Mouse (Mus musculus): Measurements from ENCODE around the gene Mpdu1. TPM values are rescaled to one million over a fixed set of nuclear protein-coding genes. Genes with fewer than 3 reads are reported as not detected.
"Not testable (repeated sequence)": the region's sequence is repeated elsewhere in the genome, so short reads cannot be mapped to it uniquely, and the experiment has no call there.

Mpdu1 gene
- total RNA-seq, 2 experiments from 2014 or later: 114 to 116 TPM

DNA sequence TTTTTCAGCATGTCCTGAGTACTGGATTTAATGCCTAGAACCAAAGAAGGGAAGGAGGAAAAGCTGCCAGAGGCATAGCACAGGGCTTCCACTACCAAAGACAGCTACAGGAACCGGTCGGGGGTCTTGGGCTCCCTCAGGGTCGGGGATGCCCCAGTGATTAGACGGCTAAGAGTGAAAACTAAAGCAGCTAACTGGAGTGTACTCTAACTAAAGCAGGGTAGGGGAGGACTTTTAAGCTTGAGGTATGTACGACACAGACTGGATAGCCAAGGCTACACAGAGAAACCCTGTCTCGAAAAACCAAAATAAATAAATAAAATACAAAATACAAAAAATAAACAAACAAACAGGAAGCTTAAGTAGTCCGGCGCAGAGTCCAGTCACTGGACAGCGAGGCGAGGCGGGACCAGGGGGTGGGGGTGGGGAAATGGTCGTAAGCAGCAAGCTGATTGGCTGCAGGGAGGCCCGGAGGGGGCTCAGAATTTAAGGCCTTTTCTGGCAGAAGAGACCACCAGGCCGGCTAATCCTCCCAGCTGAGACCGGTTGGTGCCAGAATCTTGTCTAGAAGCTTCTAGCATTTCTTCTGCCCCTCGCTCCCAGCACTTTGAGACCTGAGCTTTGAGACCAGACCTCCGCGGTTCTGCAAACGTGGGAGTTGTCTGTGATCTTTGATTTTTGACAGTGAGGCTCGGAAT, 40.7 kb downstream of the Mpdu1 start, which contains the start of gene Sat2:
TSS of gene Sat2 (plus strand) at position 454 of the 698 bp plus-strand sequence.
- DNase-seq: peak; percentile 74

DNA sequence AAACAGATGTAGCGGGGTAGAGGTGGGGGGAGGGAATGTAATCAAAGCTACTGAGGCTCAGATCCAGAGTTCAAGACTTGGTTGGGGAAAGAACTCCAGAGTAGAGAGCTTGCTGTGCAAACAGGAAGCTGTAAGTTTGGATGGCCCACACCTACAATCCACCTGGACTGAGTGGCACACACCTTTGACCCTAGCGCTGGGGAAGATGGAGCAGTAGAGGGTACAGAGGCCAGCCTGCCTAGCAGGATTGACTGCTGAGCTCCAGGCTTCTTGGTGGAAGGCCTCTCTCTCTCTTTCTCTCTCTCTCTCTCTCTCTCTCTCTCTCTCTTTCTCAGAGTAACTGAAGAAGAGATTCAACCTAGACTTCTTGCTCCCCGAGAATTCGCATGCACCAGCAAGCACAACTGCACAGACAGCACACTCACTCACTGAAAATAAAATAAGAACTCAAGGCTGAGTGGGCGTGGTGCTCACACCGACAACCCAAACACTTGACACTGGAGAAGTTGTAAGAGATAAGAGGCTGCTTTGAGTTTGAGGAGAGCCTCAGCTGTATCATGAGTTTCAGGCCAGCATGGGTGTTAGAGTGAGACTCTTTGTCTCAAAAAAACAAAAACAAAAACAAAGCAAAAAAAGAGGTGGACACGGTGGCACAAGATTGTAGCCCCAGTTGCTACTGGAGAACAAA, 41.9 kb downstream of the Mpdu1 start:
- DNase-seq: no peak

DNA sequence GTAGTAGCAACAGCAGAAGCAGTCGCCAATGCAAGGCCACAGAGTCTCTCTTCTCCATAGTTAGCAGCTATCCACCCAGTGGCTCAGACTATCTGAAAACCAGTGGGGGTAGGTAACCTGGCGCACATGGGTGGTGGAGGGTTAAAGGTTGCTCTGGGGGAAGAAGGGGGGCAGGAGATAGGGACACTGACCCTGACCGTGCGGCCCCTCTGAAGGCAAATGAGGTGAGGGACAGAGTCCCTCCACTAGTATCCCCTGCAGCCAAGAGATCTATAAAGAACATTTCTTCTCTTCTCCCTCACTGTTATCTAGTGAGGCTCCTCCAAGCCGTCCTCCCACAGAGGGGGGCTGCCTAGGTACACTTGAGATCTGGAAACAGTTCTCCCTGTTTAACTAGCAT, 44.6 kb downstream of the Mpdu1 start, which contains the start of gene Shbg:
TSS of gene Shbg (minus strand) at position 101 of the 400 bp plus-strand sequence.
- DNase-seq: no peak

DNA sequence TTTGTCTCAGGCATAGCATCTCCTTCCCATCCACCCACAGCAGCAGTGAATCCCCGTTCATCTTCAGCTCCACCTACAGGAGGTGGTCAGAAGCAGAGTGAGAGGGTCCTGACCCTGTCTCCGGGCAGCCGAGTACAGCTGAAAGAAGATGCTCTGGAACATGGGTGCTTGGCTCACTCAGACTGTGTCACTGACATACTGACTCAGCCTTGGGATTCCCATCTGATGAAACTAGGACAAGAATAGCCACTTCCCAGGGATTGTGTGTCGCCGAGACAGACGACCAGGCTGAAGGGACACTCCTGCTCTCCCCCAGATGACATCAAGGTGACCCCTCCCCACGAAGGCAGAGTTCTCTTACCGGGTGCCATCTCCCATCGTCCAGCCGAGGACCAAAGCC, 45.7 kb downstream of the Mpdu1 start:
- no peak for DNase-seq

GRCm38 (mm10) chr11:69614257-69614588, 48.2 kb downstream of the Mpdu1 start:
- DNase-seq: not testable (repeated sequence)

GRCm38 (mm10) chr11:69613553-69614256, 48.7 kb downstream of the Mpdu1 start:
- DNase-seq: peak; percentile 93

DNA sequence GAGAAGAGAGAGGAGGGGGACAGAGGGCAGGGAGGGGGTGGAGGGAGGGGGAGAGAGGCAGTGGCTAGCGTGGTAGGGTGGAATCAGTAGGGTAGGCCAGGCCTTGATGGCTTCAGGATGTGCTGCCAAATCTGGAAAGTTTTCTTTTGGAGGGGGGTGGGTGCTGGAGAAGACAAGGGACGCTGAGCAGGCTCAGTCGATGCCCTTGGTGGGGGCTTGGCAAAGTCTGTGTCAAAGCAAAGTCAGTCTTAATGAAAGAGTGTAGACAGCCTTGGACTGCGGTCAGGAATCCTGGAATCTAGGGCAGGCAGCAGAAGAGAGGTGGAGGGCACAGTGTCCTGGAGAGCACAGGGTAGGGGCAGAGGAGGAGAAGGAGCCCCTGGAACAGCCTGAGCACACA, 51.5 kb downstream of the Mpdu1 start:
- no peak for DNase-seq

- DNase-seq: no peak
Measured at GRCm38 (mm10) chr11:69609416-69609815, 53.0 kb downstream of the Mpdu1 start.

DNA sequence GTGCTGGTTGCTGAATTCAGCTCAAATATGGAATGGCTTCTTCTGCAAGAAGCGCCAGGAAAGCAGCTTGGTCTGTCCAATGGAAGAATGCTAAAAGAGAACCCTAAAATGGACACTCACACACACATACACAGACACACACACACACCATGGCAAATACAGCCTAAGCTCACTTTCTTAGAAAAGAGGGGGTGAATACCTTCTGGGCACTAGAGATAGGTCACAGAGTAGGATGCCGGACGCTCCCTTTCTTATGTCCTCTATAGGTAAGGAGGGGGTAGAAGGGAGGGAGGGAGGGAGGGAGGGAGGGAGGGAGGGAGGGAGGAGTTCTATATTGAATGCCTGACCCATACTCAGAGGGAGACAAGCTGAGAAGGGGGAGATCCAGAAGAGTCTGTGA, 53.9 kb downstream of the Mpdu1 start:
- DNase-seq: no peak

DNA sequence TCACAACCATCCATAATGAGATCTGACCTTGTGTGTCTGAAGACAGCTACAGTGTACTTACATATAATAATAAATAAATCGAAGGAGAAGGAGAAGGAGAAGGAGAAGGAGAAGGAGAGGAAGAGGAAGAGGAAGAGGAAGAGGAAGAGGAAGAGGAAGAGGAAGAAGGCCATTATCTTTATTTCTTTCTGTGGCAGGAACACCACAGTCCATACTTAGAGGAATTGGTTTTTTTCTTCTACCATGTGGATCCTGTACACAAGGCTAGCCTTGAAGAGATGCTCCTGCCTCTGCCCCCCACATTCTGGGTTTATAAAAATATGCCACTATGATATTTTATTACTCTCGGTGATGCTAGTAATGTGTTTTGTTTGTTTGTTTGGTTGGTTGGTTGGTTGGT, 55.6 kb downstream of the Mpdu1 start:
- DNase-seq: no peak

Small RNA genes lying within 50 kb of the gene (microRNA-seq; reads per million reads assigned to microRNA genes)
- gene Mir1934 (7.8 reads per million, percentile 10 among the genes with 10 or more reads in this experiment), gene Mir467f (not detected)

Other genes with a start within 250 kb of the Mpdu1 start
- 10 to 100 TPM; 49.0 to 53.4 TPM for gene Kdm6b, start 249.0 kb downstream of the Mpdu1 start, total RNA-seq (2021)
- gene Dnah2, start 113.5 kb downstream of the Mpdu1 start, total RNA-seq (2021): under 1 TPM; 0.30 TPM
- 1 to 10 TPM; 2.2 to 3.8 TPM for gene Efnb3, start 102.4 kb downstream of the Mpdu1 start, total RNA-seq (2021)
- gene Wrap53, start 82.4 kb downstream of the Mpdu1 start, total RNA-seq (2021): 10 to 100 TPM in 1 of 2 experiments, 1 to 10 TPM in 1; 8.1 to 12.5 TPM
- 10 to 100 TPM; 59.9 to 75.9 TPM for gene Trp53, start 82.3 kb downstream of the Mpdu1 start, total RNA-seq (2021)
- 10 to 100 TPM; 38.6 to 52.9 TPM for gene Atp1b2, start 56.7 kb downstream of the Mpdu1 start, total RNA-seq (2021)
- under 1 TPM; 0.27 to 0.36 TPM for gene Shbg, start 44.7 kb downstream of the Mpdu1 start, total RNA-seq (2021)
- 10 to 100 TPM in 1 of 2 experiments, 1 to 10 TPM in 1; 9.2 to 10.1 TPM for gene Sat2, start 40.6 kb downstream of the Mpdu1 start, total RNA-seq (2021)
- 10 to 100 TPM; 61.9 to 80.2 TPM for gene Fxr2, start 29.7 kb downstream of the Mpdu1 start, total RNA-seq (2021)
- not detected for gene Sox15, start 7.3 kb downstream of the Mpdu1 start, total RNA-seq (2021)
- gene Cd68, start 3.5 kb upstream of the Mpdu1 start, total RNA-seq (2021): 10 to 100 TPM in 1 of 2 experiments, 1 to 10 TPM in 1; 9.8 to 12.0 TPM
- gene Eif4a1, start 9.8 kb upstream of the Mpdu1 start, total RNA-seq (2021): 100 to 1,000 TPM; 598 to 631 TPM
- gene Senp3, start 19.4 kb upstream of the Mpdu1 start, total RNA-seq (2021): 10 to 100 TPM; 62.6 to 76.3 TPM
- gene Tnfsf13, start 23.1 kb upstream of the Mpdu1 start, total RNA-seq (2021): 1 to 10 TPM; 2.0 to 5.0 TPM
- 10 to 100 TPM; 18.1 to 19.2 TPM for gene Tnfsf12, start 33.2 kb upstream of the Mpdu1 start, total RNA-seq (2021)
- 1 to 10 TPM; 4.2 to 5.1 TPM for gene Tnfsfm13, start 33.5 kb upstream of the Mpdu1 start, total RNA-seq (2021)
- gene Polr2a, start 96.0 kb upstream of the Mpdu1 start, total RNA-seq (2021): 10 to 100 TPM; 53.9 to 67.5 TPM
- gene Slc35g3, start 99.3 kb upstream of the Mpdu1 start, total RNA-seq (2021): not detected
- 10 to 100 TPM; 35.5 to 41.2 TPM for gene Zbtb4, start 103.3 kb upstream of the Mpdu1 start, total RNA-seq (2021)
- gene Chrnb1, start 133.3 kb upstream of the Mpdu1 start, total RNA-seq (2021): 1 to 10 TPM; 2.3 to 7.9 TPM
- 1 to 10 TPM; 2.4 to 3.8 TPM for gene Fgf11, start 139.2 kb upstream of the Mpdu1 start, total RNA-seq (2021)
- 1 to 10 TPM; 1.0 TPM for gene Tmem102, start 143.0 kb upstream of the Mpdu1 start, total RNA-seq (2021)
- gene Gm39566, start 152.7 kb upstream of the Mpdu1 start, total RNA-seq (2021): not detected
- gene Spem2, start 155.8 kb upstream of the Mpdu1 start, total RNA-seq (2021): not detected
- gene Spem1, start 159.5 kb upstream of the Mpdu1 start, total RNA-seq (2021): not detected
- gene Nlgn2, start 175.1 kb upstream of the Mpdu1 start, total RNA-seq (2021): 10 to 100 TPM; 17.3 to 23.5 TPM
- gene Tmem256, start 175.9 kb upstream of the Mpdu1 start, total RNA-seq (2021): 100 to 1,000 TPM; 137 to 145 TPM
- 10 to 100 TPM; 49.2 to 59.2 TPM for gene Plscr3, start 183.7 kb upstream of the Mpdu1 start, total RNA-seq (2021)
- under 1 TPM; 0.12 to 0.24 TPM for gene Tnk1, start 196.1 kb upstream of the Mpdu1 start, total RNA-seq (2021)
- gene Tmem95, start 215.4 kb upstream of the Mpdu1 start, total RNA-seq (2021): not detected
- gene Kctd11, start 218.8 kb upstream of the Mpdu1 start, total RNA-seq (2021): 1 to 10 TPM; 4.1 to 4.2 TPM
- 1 to 10 TPM; 4.3 to 4.7 TPM for gene Acap1, start 232.9 kb upstream of the Mpdu1 start, total RNA-seq (2021)
- 1 to 10 TPM; 3.1 to 3.2 TPM for gene 2810408A11Rik, start 238.3 kb upstream of the Mpdu1 start, total RNA-seq (2021)
- 10 to 100 TPM; 33.6 to 48.1 TPM for gene Neurl4, start 238.4 kb upstream of the Mpdu1 start, total RNA-seq (2021)